Mouse (Mus musculus) G1E (cell line): ENCODE data around the gene Rcor2. TPM values are rescaled to one million over a fixed set of nuclear protein-coding genes. Genes with fewer than 3 reads are reported as not detected.

Experiments used
- ATAC-seq: 2 replicates; pipeline ENCODE4 v1.8.0; 2016; ENCODE audit warnings: mild to moderate bottlenecking; ENCODE audit not compliant: insufficient number of reproducible peaks, poor library complexity, low FRiP score, severe bottlenecking; ENCODE audit errors: extremely low read depth
- DNase-seq: peaks from one replicate; pipeline ENCODE4 v3.0.0; 2012; ENCODE audit warnings: low spot score
- H3K27me3 ChIP-seq: 2 replicates; pipeline ENCODE4 v1.6.1; 2012; ENCODE audit warnings: mild to moderate bottlenecking, low read length, inconsistent platforms; ENCODE audit not compliant: insufficient read depth
- H3K36me3 ChIP-seq: replicated peaks from 2 replicates; pipeline ENCODE3; 2012; ENCODE audit warnings: mild to moderate bottlenecking, inconsistent platforms
- H3K4me1 ChIP-seq: 2 replicates; pipeline ENCODE4 v1.6.1; 2012; ENCODE audit warnings: low read depth, low read length, inconsistent platforms, mixed read lengths; ENCODE audit not compliant: insufficient read depth
- H3K4me3 ChIP-seq: 2 replicates; pipeline ENCODE4 v1.5.1; 2012; ENCODE audit warnings: low read depth, mild to moderate bottlenecking, inconsistent platforms, low read length, moderate library complexity, mixed read lengths
- H3K9me3 ChIP-seq: replicated peaks from 2 replicates; pipeline ENCODE4 v1.6.1; 2012; ENCODE audit warnings: inconsistent platforms
- CTCF ChIP-seq: IDR thresholded peaks from 2 replicates; pipeline ENCODE4 v1.5.1; 2012; ENCODE audit warnings: low read depth, low read length, inconsistent platforms, mixed read lengths
- GATA1 ChIP-seq: IDR thresholded peaks from 2 replicates; pipeline ENCODE4 v1.6.1; 2012; ENCODE audit warnings: borderline replicate concordance, low read length, inconsistent platforms, mixed read lengths
- GATA2 ChIP-seq: IDR thresholded peaks from 2 replicates; pipeline ENCODE4 v1.6.1; 2012; ENCODE audit warnings: low read depth, low read length, inconsistent platforms, borderline replicate concordance
- POLR2AphosphoS5 ChIP-seq: IDR thresholded peaks from 2 replicates; pipeline ENCODE4 v1.6.1; 2012; ENCODE audit warnings: low read depth, low read length, inconsistent platforms; ENCODE audit not compliant: insufficient replicate concordance
- TAL1 ChIP-seq: conservative IDR thresholded peaks from 2 replicates; pipeline ENCODE4 v1.6.1; 2012; ENCODE audit warnings: low read depth, low read length, inconsistent platforms, mixed read lengths
- polyA plus RNA-seq: library from polyadenylated mRNA; stranded (reverse); fragments of >175 nt; gene quantifications from 2 replicates; pipeline ENCODE4 v1.2.3, GENCODE M21; 2012
- total RNA-seq, 2 experiments: library from RNA; stranded (forward) in 1 of 2; stranded (reverse) in 1 of 2; fragments of 200-1000 nt in 1 of 2; fragments of >200 nt in 1 of 2; fragmentation: Nextera tagmentation in 1 of 2; gene quantifications; 2 replicates each; pipeline ENCODE4 v1.2.3; 2014 to 2017

Gene Rcor2
- total and polyA plus RNA-seq, 3 experiments, result 20.9 to 62.2 (median 22.5) TPM

GRCm38 (mm10) chr19:7301647-7302492 lies 34.7 kb downstream of the Rcor2 start:
- Histone ChIP-seq H3K27me3 (no peaks in the 10 kb centered on the region), H3K4me1 (peaks cover 74% of the 10 kb centered on the region), H3K4me3 (no peak overlapping the region), H3K36me3 (peaks cover 90% of the 10 kb centered on the region), H3K9me3 (no peaks in the 10 kb centered on the region)
- TF ChIP-seq GATA2 (no peak), GATA1 (no peak), CTCF (no peak), POLR2AphosphoS5 (no peak), TAL1 (no peak)
- ATAC-seq, result no peak
- no peak for DNase-seq

GRCm38 (mm10) chr19:7302493-7302797 lies 35.3 kb downstream of the Rcor2 start:
- ATAC-seq, result no peak

GRCm38 (mm10) chr19:7303796-7304195 lies 36.7 kb downstream of the Rcor2 start:
- Histone ChIP-seq H3K4me1 (peaks cover 79% of the 10 kb centered on the region), H3K9me3 (no peaks in the 10 kb centered on the region), H3K4me3 (no peak overlapping the region), H3K27me3 (no peaks in the 10 kb centered on the region), H3K36me3 (peaks cover 88% of the 10 kb centered on the region)
- TF ChIP-seq POLR2AphosphoS5 (no peak), GATA2 (no peak), GATA1 (no peak), TAL1 (no peak), CTCF (no peak)
- DNase-seq (no peak), ATAC-seq (no peak)

More at GRCm38 (mm10) chr19:7302493-7302797, 35.3 kb downstream of the Rcor2 start:
- Histone ChIP-seq H3K4me1 (peaks cover 74% of the 10 kb centered on the region), H3K36me3 (peaks cover 90% of the 10 kb centered on the region), H3K9me3 (no peaks in the 10 kb centered on the region), H3K27me3 (no peaks in the 10 kb centered on the region), H3K4me3 (no peak overlapping the region)
- no peak for DNase-seq
- no peak for TF ChIP-seq POLR2AphosphoS5
- no peak for TF ChIP-seq GATA1
- TF ChIP-seq GATA2, result no peak
- no peak for TF ChIP-seq CTCF
- no peak for TF ChIP-seq TAL1

DNA sequence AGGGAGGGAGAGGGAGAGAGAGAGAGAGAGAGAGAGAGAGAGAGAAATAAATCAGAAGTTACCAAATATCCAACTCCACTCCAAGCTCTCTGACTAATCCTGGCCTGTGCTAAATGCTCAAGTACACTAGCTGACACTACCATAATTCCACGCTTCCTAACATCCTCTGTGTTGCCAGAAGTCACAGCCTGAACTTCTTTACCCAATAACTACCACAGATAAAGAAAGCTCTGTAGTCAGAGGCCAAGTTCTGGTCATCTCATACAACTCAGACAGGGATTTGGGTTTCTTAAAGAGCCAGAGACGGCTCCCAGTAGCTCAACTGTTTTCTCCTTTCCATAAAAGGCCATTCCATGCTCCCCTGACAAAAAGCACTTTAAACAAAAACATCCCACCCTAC lies 37.7 kb downstream of the Rcor2 start:
- TF ChIP-seq CTCF, result no peak
- TF ChIP-seq POLR2AphosphoS5, result no peak
- no peak for TF ChIP-seq GATA2
- no peak for TF ChIP-seq GATA1
- no peak for TF ChIP-seq TAL1
- H3K27me3 ChIP-seq, result no peaks in the 10 kb centered on the region

DNA sequence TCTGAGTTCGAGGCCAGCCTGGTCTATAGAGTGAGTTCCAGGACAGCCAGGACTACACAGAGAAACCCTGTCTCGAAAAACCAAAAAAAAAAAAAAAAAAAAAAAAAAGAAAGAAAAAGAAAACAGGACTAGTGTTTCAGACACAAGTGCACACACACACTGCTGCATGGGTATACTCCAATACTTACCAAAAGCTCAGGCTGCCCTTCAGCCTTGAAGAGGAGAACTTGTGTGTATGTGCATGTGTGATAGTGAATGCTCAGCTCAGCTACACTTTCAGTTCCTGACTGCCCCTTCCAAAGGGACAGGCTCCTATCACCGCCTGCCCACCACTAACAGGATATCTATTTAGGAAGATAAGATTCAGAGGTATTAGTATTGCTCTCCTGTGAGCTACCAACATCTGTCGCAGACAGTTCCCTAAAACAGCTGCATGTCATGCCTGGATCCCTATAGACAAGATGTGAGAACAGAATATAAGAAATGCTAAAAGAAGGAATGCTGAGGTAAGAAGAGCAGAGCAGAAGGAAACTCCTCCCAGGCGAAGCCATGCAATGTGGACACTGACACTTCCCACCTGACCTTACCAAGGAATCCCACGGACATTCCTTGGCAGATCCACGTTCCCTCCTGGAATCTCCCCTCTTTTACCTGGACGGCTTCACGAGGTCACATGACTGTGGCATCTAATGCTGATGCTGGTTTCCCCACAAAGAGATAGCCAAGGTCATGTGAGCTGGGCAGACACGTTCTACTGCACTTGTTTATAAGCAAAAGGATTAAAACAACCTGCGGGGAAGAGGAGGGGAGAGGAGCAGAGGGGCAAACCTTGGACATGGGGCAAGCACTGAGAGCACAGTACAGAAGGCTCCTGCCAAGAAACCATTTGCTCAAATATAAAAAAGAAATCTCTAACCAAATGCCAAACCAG lies 38.5 kb downstream of the Rcor2 start:
- peaks cover 88% of the 10 kb centered on the region for H3K36me3 ChIP-seq
- ATAC-seq, result peak; percentile 50; the same call in 1 of the 2 replicates
- peaks cover 87% of the 10 kb centered on the region for H3K4me1 ChIP-seq

More for the DNA sequence above, 37.7 kb downstream of the Rcor2 start:
- no peak for ATAC-seq
- Histone ChIP-seq H3K4me1 (peaks cover 82% of the 10 kb centered on the region), H3K4me3 (no peak overlapping the region), H3K36me3 (peaks cover 87% of the 10 kb centered on the region), H3K9me3 (no peaks in the 10 kb centered on the region)
- DNase-seq, result no peak

GRCm38 (mm10) chr19:7306968-7307367 lies 39.8 kb downstream of the Rcor2 start:
- H3K27me3 ChIP-seq, result no peaks in the 10 kb centered on the region
- ATAC-seq (no peak), DNase-seq (no peak)
- TF ChIP-seq GATA2, result no peak
- TF ChIP-seq TAL1, result no peak
- TF ChIP-seq POLR2AphosphoS5, result no peak
- H3K9me3 ChIP-seq, result no peaks in the 10 kb centered on the region
- H3K4me1 ChIP-seq, result peaks cover 87% of the 10 kb centered on the region
- H3K4me3 ChIP-seq, result no peak overlapping the region; the same call in 1 of the 2 replicates
- H3K36me3 ChIP-seq, result peaks cover 82% of the 10 kb centered on the region

More for the DNA sequence above, 38.5 kb downstream of the Rcor2 start:
- H3K9me3 ChIP-seq, result no peaks in the 10 kb centered on the region
- no peak for TF ChIP-seq POLR2AphosphoS5
- peak; percentile 32 for TF ChIP-seq TAL1
- H3K27me3 ChIP-seq, result no peaks in the 10 kb centered on the region
- H3K4me3 ChIP-seq, result no peak overlapping the region
- no peak for DNase-seq
